Mouse (Mus musculus) kidney, adult 2 months (tissue): ENCODE measurements around the gene Pomp.

ENCODE experiments used
- CTCF ChIP-seq: fragments of 200-500 bp; conservative IDR thresholded peaks from 2 replicates; pipeline ENCODE4 v1.5.1; 2011; ENCODE audit warnings: low read depth, mild to moderate bottlenecking, control low read depth, low read length, moderate library complexity, mixed read lengths; ENCODE audit not compliant: insufficient read depth, insufficient read length
- POLR2A ChIP-seq: fragments of 200-500 bp; IDR thresholded peaks from one replicate; pipeline ENCODE4 v1.6.1; 2011; ENCODE audit warnings: low read depth, low read length, control low read depth

DNA sequence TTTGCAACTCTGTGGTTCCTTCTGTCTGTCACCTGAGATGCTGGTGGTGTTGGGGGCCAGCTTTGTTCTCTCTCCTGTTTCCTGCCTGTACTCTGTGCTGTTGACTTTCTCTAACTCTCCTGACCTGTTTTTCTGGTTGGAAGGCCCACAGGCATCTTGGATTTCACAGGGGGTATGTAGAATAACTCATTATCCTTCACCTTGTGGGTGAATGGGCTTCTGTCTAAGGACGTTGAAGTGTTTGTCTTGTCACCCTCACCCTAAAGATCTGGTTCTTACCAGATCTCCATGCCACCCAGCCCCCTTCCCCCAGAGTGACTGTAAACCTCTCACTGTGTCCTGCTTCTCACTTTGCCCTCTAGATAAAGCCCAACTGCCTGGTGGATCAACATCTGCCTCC, 10.0 kb downstream of the Pomp start:
- TF ChIP-seq POLR2A: no peak
- no peak for TF ChIP-seq CTCF
